Mouse (Mus musculus) heart, postnatal 0 days (tissue): ENCODE data around the gene Ankrd66. TPM values are rescaled to one million over a fixed set of nuclear protein-coding genes. Genes with fewer than 3 reads are reported as not detected.
"Not testable (repeated sequence)": the region's sequence is repeated elsewhere in the genome, so short reads cannot be mapped to it uniquely, and the experiment has no call there.

Experiments
- ATAC-seq: fragments of 200-750 bp; cut with Nextera tagmentation; 2 replicates; pipeline ENCODE4 v1.8.0; 2017; ENCODE audit warnings: low read depth, moderate number of reproducible peaks, moderate library complexity; ENCODE audit not compliant: insufficient read depth
- DNase-seq: peaks from one replicate; pipeline ENCODE4 v3.0.0-alpha.2; 2016; ENCODE audit warnings: low spot score
- H3K27ac ChIP-seq: fragments of 300-500 bp; sonication (generic); 2 replicates; pipeline ENCODE4 v1.5.1; 2014; ENCODE audit warnings: low read depth, mild to moderate bottlenecking
- H3K27me3 ChIP-seq: fragments of 300-500 bp; sonication (generic); 2 replicates; pipeline ENCODE4 v1.6.1; 2014; ENCODE audit warnings: low read length, mixed read lengths; ENCODE audit not compliant: control insufficient read depth, insufficient read depth
- H3K36me3 ChIP-seq: fragments of 300-500 bp; sonication (generic); replicated peaks from 2 replicates; pipeline ENCODE4 v1.6.1; 2014; ENCODE audit warnings: low read length, mixed read lengths; ENCODE audit not compliant: control insufficient read depth, insufficient read depth
- H3K4me1 ChIP-seq: fragments of 300-500 bp; sonication (generic); 2 replicates; pipeline ENCODE4 v1.6.1; 2014; ENCODE audit warnings: antibody characterized with exemption; ENCODE audit not compliant: control insufficient read depth, insufficient read depth
- H3K4me2 ChIP-seq: fragments of 300-500 bp; sonication (generic); 2 replicates; pipeline ENCODE4 v1.6.1; 2014; ENCODE audit warnings: low read depth, mild to moderate bottlenecking, low read length, moderate library complexity
- H3K4me3 ChIP-seq: fragments of 300-500 bp; sonication (generic); 2 replicates; pipeline ENCODE4 v1.5.1; 2014; ENCODE audit warnings: low read depth, low read length
- H3K9ac ChIP-seq: fragments of 300-500 bp; sonication (generic); replicated peaks from 2 replicates; pipeline ENCODE4 v1.6.1; 2014; ENCODE audit warnings: low read depth, low read length, mixed read lengths
- H3K9me3 ChIP-seq: fragments of 300-500 bp; sonication (generic); replicated peaks from 2 replicates; pipeline ENCODE4 v1.6.1; 2016; ENCODE audit warnings: low read length; ENCODE audit not compliant: control insufficient read depth
- CTCF ChIP-seq: IDR thresholded peaks from 2 replicates; pipeline ENCODE4 v1.5.1; 2016; ENCODE audit warnings: antibody characterized with exemption, control low read depth, low read depth
- EP300 ChIP-seq: IDR thresholded peaks from 2 replicates; pipeline ENCODE4 v1.6.1; 2016; ENCODE audit warnings: antibody characterized with exemption, low read depth
- WGBS: fragments of 180-500 bp; shearing (Covaris S2); extraction: QIAGEN DNeasy Blood & Tissue Kit; methylation state at CpG from one replicate; pipeline ENCODE4 v1.1.7; 2014; 5-methylcytosine and 5-hydroxymethylcytosine counted together
- polyA plus RNA-seq: library from polyadenylated mRNA; unstranded; fragments of >200 nt; fragmentation: Nextera tagmentation; extraction: Ambion mirVana; gene quantifications from 2 replicates; pipeline ENCODE4 v1.2.1, GENCODE M21; 2015
- total RNA-seq: library from RNA; depleted of rRNA; stranded (reverse); fragments of >200 nt; gene quantifications from 2 replicates; pipeline ENCODE4 v1.2.3, GENCODE M21; 2014; ENCODE audit warnings: low replicate concordance

The Ankrd66 gene
- total and polyA plus RNA-seq, 2 experiments from 2014 or later, result not detected

DNA sequence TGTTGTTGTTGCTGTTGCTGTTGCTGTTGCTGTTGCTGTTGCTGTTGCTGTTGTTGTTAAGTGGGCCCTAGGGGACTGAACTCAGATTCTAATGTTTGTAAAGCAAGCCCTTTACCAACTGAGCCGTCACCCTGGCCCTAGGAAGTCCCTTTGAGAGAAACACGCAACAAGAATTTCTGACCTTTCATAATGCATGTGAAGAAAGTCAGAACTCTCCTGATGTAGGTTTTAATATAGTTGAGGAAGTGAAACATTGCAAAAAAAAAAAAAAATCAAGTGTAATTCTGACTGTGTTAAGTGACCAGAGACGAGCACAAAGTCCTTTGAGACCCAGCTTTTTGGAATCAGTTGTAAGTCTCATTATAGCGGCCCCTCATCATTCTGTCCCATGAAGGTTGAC is 13.7 kb upstream of the Ankrd66 start:
- WGBS, result 82% methylated on average over 4 of the region's 4 CpGs

DNA sequence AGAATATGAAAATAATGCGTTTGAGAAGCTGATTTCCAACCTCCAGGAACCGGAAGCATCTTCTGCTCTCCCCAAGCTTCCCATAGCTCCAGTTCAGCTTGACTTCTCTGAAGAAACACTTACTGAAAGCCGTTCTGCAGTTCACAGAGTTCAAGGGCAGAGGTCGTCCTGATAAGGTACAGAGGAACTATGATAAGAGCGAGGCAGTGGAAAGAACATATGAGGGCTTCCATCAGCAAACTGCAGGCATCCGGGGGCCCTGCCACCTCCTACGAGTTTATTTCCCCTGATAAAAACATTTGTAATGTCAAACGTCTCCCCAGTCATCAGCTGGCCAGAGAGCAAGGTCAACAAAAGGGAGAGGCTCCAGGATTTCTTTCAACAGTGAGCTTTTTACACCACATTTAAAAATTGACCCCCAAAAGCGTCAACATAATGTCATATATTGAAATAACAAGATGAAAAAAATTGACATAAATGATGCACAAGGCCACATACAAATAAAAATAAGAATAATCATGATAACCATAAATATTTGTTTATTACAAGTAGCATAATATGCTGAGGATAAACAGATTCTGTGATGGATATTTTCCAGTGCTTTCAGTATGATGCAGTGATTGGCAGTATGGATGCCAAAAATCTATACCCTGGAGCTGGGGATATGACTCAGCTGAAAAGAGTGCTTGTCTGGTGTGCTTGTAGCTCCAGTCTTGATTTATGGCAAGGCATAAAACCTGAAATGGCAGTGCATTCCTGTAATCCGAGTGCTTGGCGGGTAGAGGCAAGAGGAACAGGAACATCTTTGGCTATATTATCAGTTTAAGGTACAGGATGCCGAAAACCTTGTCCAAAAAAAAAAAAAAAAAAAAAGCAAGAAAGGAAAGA is 11.3 kb upstream of the Ankrd66 start:
- no peak overlapping the region for H3K27ac ChIP-seq
- no peak overlapping the region for H3K4me2 ChIP-seq
- no peaks in the 10 kb centered on the region for H3K36me3 ChIP-seq
- TF ChIP-seq CTCF (no peak), EP300 (0 out of 2 replicates have a peak, but pooled peaks have one; percentile 80)
- H3K4me3 ChIP-seq, result no peak overlapping the region
- H3K9me3 ChIP-seq, result no peaks in the 10 kb centered on the region
- DNase-seq (peak; percentile 60), ATAC-seq (peak; percentile 58)
- H3K9ac ChIP-seq, result no peak overlapping the region
- H3K4me1 ChIP-seq, result peaks cover 10% of the 10 kb centered on the region
- no peaks in the 10 kb centered on the region for H3K27me3 ChIP-seq
- WGBS, result 30% methylated on average over 12 of the region's 12 CpGs

More for the DNA sequence above, 13.7 kb upstream of the Ankrd66 start:
- ATAC-seq (no peak), DNase-seq (no peak)
- Histone ChIP-seq H3K27me3 (no peaks in the 10 kb centered on the region), H3K27ac (no peak overlapping the region), H3K9ac (no peak overlapping the region), H3K4me3 (no peak overlapping the region), H3K4me1 (peaks cover 7% of the 10 kb centered on the region), H3K4me2 (no peak overlapping the region), H3K36me3 (no peaks in the 10 kb centered on the region), H3K9me3 (no peaks in the 10 kb centered on the region)
- TF ChIP-seq EP300, result no peak
- TF ChIP-seq CTCF, result no peak

DNA sequence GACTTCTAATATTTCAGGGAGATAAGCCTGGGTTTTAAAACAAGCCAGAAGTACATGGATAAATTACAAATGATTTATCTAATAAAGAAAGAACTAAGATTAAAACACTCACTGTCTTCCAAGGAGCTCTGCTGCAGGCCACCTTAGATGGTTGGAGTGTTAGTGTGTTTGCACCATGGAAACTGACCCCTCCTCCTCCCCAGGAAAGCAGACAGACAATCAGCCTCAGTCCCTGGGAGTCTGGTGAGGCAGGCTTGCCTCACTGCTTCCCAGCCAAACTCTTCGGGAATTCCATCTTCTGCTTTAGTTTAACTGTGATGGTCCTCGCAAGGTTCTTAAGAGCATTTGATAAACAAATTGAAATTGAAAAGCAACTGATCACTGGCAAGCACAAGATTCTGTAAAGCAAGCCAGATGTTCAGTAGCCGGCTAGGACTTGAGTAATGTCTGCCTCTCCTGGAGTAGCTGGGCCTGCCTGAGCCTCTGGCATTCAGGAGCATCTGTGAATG is 7.7 kb upstream of the Ankrd66 start:
- Histone ChIP-seq H3K4me1 (peaks cover 10% of the 10 kb centered on the region), H3K36me3 (no peaks in the 10 kb centered on the region), H3K27ac (no peak overlapping the region), H3K4me3 (no peak overlapping the region), H3K4me2 (no peak overlapping the region), H3K27me3 (no peaks in the 10 kb centered on the region), H3K9me3 (no peaks in the 10 kb centered on the region), H3K9ac (no peak overlapping the region)
- DNase-seq (no peak), ATAC-seq (no peak)
- 36% methylated on average over 3 of the region's 3 CpGs for WGBS
- TF ChIP-seq CTCF (no peak), EP300 (no peak)

DNA sequence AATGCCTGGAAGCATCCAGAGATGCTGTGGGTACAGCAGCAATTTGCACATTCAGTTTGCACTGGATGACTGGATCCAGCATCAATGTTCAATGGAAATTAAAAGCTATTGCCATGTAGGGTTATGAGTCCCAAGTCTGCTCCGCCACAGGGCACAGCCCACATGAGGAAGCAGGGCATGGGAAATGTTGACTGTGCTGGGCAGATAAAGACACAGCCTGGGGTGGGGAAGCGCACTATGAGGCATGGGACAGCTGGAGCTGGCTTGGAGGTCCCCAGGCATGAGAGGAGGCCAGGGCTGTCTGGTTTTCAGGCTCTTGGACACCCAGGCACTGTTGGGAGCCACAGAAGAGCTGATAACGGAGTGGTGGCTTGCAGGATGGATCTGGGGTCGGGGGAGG is 601 bp upstream of the Ankrd66 start:
- H3K4me3 ChIP-seq, result no peak overlapping the region
- H3K9me3 ChIP-seq, result no peaks in the 10 kb centered on the region
- no peak overlapping the region for H3K27ac ChIP-seq
- ATAC-seq, result no peak
- H3K9ac ChIP-seq, result no peak overlapping the region
- WGBS, result 70% methylated on average over 4 of the region's 4 CpGs
- TF ChIP-seq CTCF (no peak), EP300 (no peak)
- no peaks in the 10 kb centered on the region for H3K36me3 ChIP-seq
- H3K27me3 ChIP-seq, result no peaks in the 10 kb centered on the region
- no peak overlapping the region for H3K4me2 ChIP-seq
- H3K4me1 ChIP-seq, result no peaks in the 10 kb centered on the region
- no peak for DNase-seq

DNA sequence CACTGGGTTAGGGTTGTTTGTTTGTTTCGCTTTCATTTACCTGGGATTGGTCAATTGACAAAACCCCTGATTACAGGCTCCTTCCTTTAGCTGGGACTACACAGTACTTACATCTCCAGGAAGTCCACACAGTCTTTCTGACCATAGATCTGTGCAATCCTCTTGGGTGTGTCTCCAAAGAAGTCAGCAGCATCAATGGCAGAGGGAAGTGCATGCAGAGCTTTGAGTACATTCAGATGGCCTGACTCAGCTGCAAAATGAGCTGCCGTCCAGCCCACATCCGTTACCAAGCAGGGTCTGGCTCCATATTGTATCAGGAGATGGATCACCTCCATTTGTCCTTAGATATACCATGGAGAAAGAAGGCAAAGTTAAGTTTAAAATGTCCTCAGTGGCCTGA is 4.7 kb downstream of the Ankrd66 start:
- Histone ChIP-seq H3K4me2 (no peak overlapping the region), H3K9ac (no peak overlapping the region), H3K27ac (no peak overlapping the region), H3K4me3 (no peak overlapping the region), H3K27me3 (no peaks in the 10 kb centered on the region), H3K36me3 (no peaks in the 10 kb centered on the region), H3K4me1 (no peaks in the 10 kb centered on the region), H3K9me3 (no peaks in the 10 kb centered on the region)
- no peak for ATAC-seq
- TF ChIP-seq CTCF, result no peak
- no peak for TF ChIP-seq EP300
- DNase-seq, result no peak
- WGBS, result 76% methylated on average over 3 of the region's 3 CpGs

DNA sequence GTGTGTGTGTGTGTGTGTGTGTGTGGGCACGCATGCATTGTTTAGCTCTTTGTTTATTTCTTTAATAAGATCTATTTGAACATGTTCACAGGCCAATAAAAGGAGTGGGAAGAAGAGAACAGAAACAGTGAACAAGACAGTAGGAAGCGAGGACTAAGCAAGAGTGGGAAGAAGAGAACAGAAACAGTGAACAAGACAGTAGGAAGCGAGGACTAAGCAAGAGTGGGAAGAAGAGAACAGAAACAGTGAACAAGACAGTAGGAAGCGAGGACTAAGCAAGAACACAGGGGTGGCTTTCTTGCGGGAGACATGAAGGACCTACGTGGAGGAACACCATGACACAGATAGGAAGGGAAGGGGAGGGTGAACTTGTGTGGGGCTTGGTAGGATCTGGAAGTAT is 6.6 kb downstream of the Ankrd66 start:
- not testable (repeated sequence) for H3K4me3 ChIP-seq, H3K9ac ChIP-seq, H3K36me3 ChIP-seq, H3K9me3 ChIP-seq, H3K4me1 ChIP-seq, H3K4me2 ChIP-seq, ATAC-seq, H3K27ac ChIP-seq, H3K27me3 ChIP-seq, DNase-seq
- 83% methylated on average over 6 of the region's 6 CpGs for WGBS
